Comparison of ENCODE assay signal across 8 mouse cellular contexts in genomic region chr7:80024521-80025390, GRCm38 (mm10). TPM values are rescaled to one million over a fixed set of nuclear protein-coding genes. Genes with fewer than 3 reads are reported as not detected.
A peak's percentile ranks its signal among the peaks of the same experiment; 100 is the strongest.
DNase-seq lines count a peak whose midpoint lies in the region; ATAC-seq and TF ChIP-seq lines count a peak whose summit lies in the region.

Gene Zfp710, plus strand, starts transcription at chr7:80024814.

- H3K79me2 ChIP-seq in CH12.LX (replicated peaks; ENCODE audit: control insufficient read depth, extremely low read depth, insufficient read depth, poor library complexity, severe bottlenecking): peaks cover 29% of the 10 kb centered on the region

- peak within 1 kb of the TSS; percentile 100 for H3K9ac ChIP-seq in CH12.LX (ENCODE audit: insufficient read depth, low read depth)
- H3K9ac ChIP-seq in forebrain, embryonic 13.5 days: peak within 1 kb of the TSS; percentile 93
- H3K9ac ChIP-seq in heart, embryonic 16.5 days (ENCODE audit: low read length): peak within 1 kb of the TSS; percentile 95
- peak within 1 kb of the TSS; percentile 94 for H3K9ac ChIP-seq in neural tube, embryonic 13.5 days

- no peaks in the 10 kb centered on the region for H3K27me3 ChIP-seq in CH12.LX (replicated peaks)
- H3K27me3 ChIP-seq in forebrain, embryonic 13.5 days: no peaks in the 10 kb centered on the region
- H3K27me3 ChIP-seq in heart, embryonic 16.5 days (ENCODE audit: control insufficient read depth, insufficient read depth, low read length): no peaks in the 10 kb centered on the region
- no peaks in the 10 kb centered on the region for H3K27me3 ChIP-seq in neural tube, embryonic 13.5 days

- WGBS in forebrain, embryonic 13.5 days: under 1% methylated on average over 42 of the region's 42 CpGs
- WGBS in heart, embryonic 16.5 days: 2% methylated on average over 42 of the region's 42 CpGs
- 2% methylated on average over 38 of the region's 42 CpGs for WGBS in neural tube, embryonic 13.5 days

- in situ Hi-C loops in CH12.LX (cut with MboI; ENCODE audit: low pct_ligation_motif_present, low pct_unique_long_range_greater_than_20kb, low sequenced_read_pairs): loop anchor here (25.0 kb wide), 1 partner anchor 238 kb away; the partner anchor contains the start of genes Ngrn and Vps33b

- peak; percentile 35 for TF ChIP-seq RAD21 in CH12.LX (IDR thresholded peaks at IDR 0.05; ENCODE audit: low read depth, low read length)

- dilution Hi-C loops in CH12.LX (cut with MboI; ENCODE audit: extremely low pct_ligation_motif_present, extremely low pct_unique_long_range_greater_than_20kb, low sequenced_read_pairs): no loop called here

- TF ChIP-seq EP300 in CH12.LX (IDR thresholded peaks at IDR 0.05; ENCODE audit: low read length): no peak

- no peaks in the 10 kb centered on the region for H3K9me3 ChIP-seq in CH12.LX (replicated peaks; ENCODE audit: low read length)
- no peaks in the 10 kb centered on the region for H3K9me3 ChIP-seq in forebrain, embryonic 13.5 days (replicated peaks)
- no peaks in the 10 kb centered on the region for H3K9me3 ChIP-seq in heart, embryonic 16.5 days (replicated peaks; ENCODE audit: control insufficient read depth, low read length)
- H3K9me3 ChIP-seq in neural tube, embryonic 13.5 days: no peaks in the 10 kb centered on the region

- TF ChIP-seq CTCF in CH12.LX (conservative IDR thresholded peaks at IDR 0.05 in 1 of 2, IDR thresholded peaks at IDR 0.05 in 1 of 2; ENCODE audit: low read depth in 2 of 2, low read length in 2 of 2): peak in 1 of 2 experiments; percentile 51; a peak in 2 of 4 replicates

- peak; percentile 87 for ATAC-seq in forebrain, embryonic 13.5 days
- peak; percentile 85 for ATAC-seq in heart, embryonic 16.5 days (replicated peaks; ENCODE audit: extremely low read depth, insufficient read depth, low FRiP score)
- ATAC-seq in neural tube, embryonic 13.5 days (ENCODE audit: low read depth): peak; percentile 72

- peak within 1 kb of the TSS; percentile 75 for H3K27ac ChIP-seq in CH12.LX (ENCODE audit: insufficient read depth, low read depth)
- H3K27ac ChIP-seq in brown adipose tissue, adult 24 weeks (replicated peaks; ENCODE audit: low read depth, low read length): peak within 1 kb of the TSS; percentile 95
- peak within 1 kb of the TSS; percentile 97 for H3K27ac ChIP-seq in forebrain, embryonic 13.5 days
- H3K27ac ChIP-seq in heart, embryonic 16.5 days (ENCODE audit: low read length): peak within 1 kb of the TSS; percentile 97
- peak within 1 kb of the TSS; percentile 98 for H3K27ac ChIP-seq in neural tube, embryonic 13.5 days (replicated peaks)

- peaks cover 0 to 1% of the 10 kb centered on the region in 2 experiments for H3K36me3 ChIP-seq in CH12.LX (replicated peaks in 1 of 2; ENCODE audit: control insufficient read depth in 1 of 2, insufficient read depth in 1 of 2, low read length in 1 of 2)
- no peaks in the 10 kb centered on the region for H3K36me3 ChIP-seq in forebrain, embryonic 13.5 days (ENCODE audit: poor library complexity, severe bottlenecking)
- no peaks in the 10 kb centered on the region for H3K36me3 ChIP-seq in heart, embryonic 16.5 days (ENCODE audit: control insufficient read depth, insufficient read depth)
- H3K36me3 ChIP-seq in neural tube, embryonic 13.5 days: no peaks in the 10 kb centered on the region

- H3K4me3 ChIP-seq in CH12.LX (replicated peaks in 1 of 3; ENCODE audit: low read depth in 2 of 3, low read length in 2 of 3, poor library complexity in 1 of 3): peak within 1 kb of the TSS; percentile 50 to 99 (median 60)
- H3K4me3 ChIP-seq in brown adipose tissue, adult 24 weeks (ENCODE audit: insufficient read depth, low read depth, low read length): peak within 1 kb of the TSS; percentile 89
- H3K4me3 ChIP-seq in forebrain, embryonic 13.5 days: peak within 1 kb of the TSS; percentile 82
- H3K4me3 ChIP-seq in heart, embryonic 16.5 days (ENCODE audit: low read length): peak within 1 kb of the TSS; percentile 71
- H3K4me3 ChIP-seq in neural tube, embryonic 13.5 days: peak within 1 kb of the TSS; percentile 87

- peaks cover 0 to 31% of the 10 kb centered on the region in 2 experiments; a peak in 2 of 4 replicates for H3K4me1 ChIP-seq in CH12.LX (ENCODE audit: control insufficient read depth in 1 of 2, insufficient read depth in 2 of 2)
- H3K4me1 ChIP-seq in brown adipose tissue, adult 24 weeks (ENCODE audit: control insufficient read depth, insufficient read depth, insufficient read length, low read length): peaks cover 13% of the 10 kb centered on the region
- H3K4me1 ChIP-seq in forebrain, embryonic 13.5 days: peaks cover 38% of the 10 kb centered on the region
- H3K4me1 ChIP-seq in heart, embryonic 16.5 days (ENCODE audit: control insufficient read depth, insufficient read depth, low read length): peaks cover 25% of the 10 kb centered on the region
- peaks cover 43% of the 10 kb centered on the region for H3K4me1 ChIP-seq in neural tube, embryonic 13.5 days (replicated peaks)

- peak within 1 kb of the TSS; percentile 74 for H3K4me2 ChIP-seq in CH12.LX (ENCODE audit: insufficient read depth, low read depth, poor library complexity, severe bottlenecking)
- H3K4me2 ChIP-seq in forebrain, embryonic 13.5 days: peak within 1 kb of the TSS; percentile 89
- H3K4me2 ChIP-seq in heart, embryonic 16.5 days (ENCODE audit: low read depth, low read length): peak within 1 kb of the TSS; percentile 100
- peak within 1 kb of the TSS; percentile 96 for H3K4me2 ChIP-seq in neural tube, embryonic 13.5 days

- TF ChIP-seq POLR2A in CH12.LX (IDR thresholded peaks at IDR 0.05; ENCODE audit: low read depth, low read length): peak; percentile 62

- peak; percentile 49 for DNase-seq in CH12.LX (ENCODE audit: extremely low read depth)
- peak; percentile 94 for DNase-seq in kidney, postnatal 36 days
- DNase-seq in lung, adult 18-20 months: peak; percentile 93 to 95
- DNase-seq in testis, postnatal 10 days (ENCODE audit: low spot score): peak; percentile 83

TF ChIP-seq in CH12.LX, 34 proteins besides CTCF, POLR2A, EP300 and RAD21:
- TF ChIP-seq NRF1 (IDR thresholded peaks at IDR 0.05; ENCODE audit: low read depth, low read length): peak; percentile 80
- TF ChIP-seq TCF12 (IDR thresholded peaks at IDR 0.05; ENCODE audit: low read depth, low read length): peak; percentile 44; the same call in 1 of the 2 replicates
- peak; percentile 95 for TF ChIP-seq UBTF (IDR thresholded peaks at IDR 0.05; ENCODE audit: low read depth, low read length)
- peak; percentile 63 for TF ChIP-seq BHLHE40 (IDR thresholded peaks at IDR 0.05; ENCODE audit: low read depth, low read length)
- no peak for TF ChIP-seq MYC (IDR thresholded peaks at IDR 0.05; ENCODE audit: low read depth, low read length)
- 0 out of 2 replicates have a peak, but pooled peaks have one; percentile 18 for TF ChIP-seq SIN3A (IDR thresholded peaks at IDR 0.05; ENCODE audit: low read length)
- TF ChIP-seq RCOR1 (conservative IDR thresholded peaks at IDR 0.05; ENCODE audit: low read depth, low read length): no peak
- TF ChIP-seq SMC3 (IDR thresholded peaks at IDR 0.05; ENCODE audit: low read depth, low read length): peak; percentile 45
TF ChIP-seq in CH12.LX: peak in this region for 6.

RNA-seq across cellular contexts. Expression of gene Zfp710, which starts in this region (rescaled TPM):
- total RNA-seq in CH12.LX (2012; rRNA removed) (16.2 and 16.3 TPM in 2 replicates), CH12.LX (2014; rRNA removed) (6.1 and 7.6 TPM in 2 replicates)
- 12.1 and 14.4 TPM in 2 replicates for polyA plus RNA-seq in CH12.LX (2012; ENCODE audit: insufficient read length, low read depth)
- 6.4 and 7.7 TPM in 2 replicates for polyA plus RNA-seq in brown adipose tissue, adult 24 weeks (2012; ENCODE audit: insufficient read depth, insufficient read length, missing spikeins)
- 20.6 and 23.1 TPM in 2 replicates for polyA plus RNA-seq in forebrain, embryonic 13.5 days (2015; fragmentation: Nextera tagmentation; extraction: Ambion mirVana)
- 12.4 and 12.6 TPM in 2 replicates for polyA plus RNA-seq in heart, embryonic 16.5 days (2015; fragmentation: Nextera tagmentation; extraction: Ambion mirVana)
- 15.0 and 18.9 TPM in 2 replicates for polyA plus RNA-seq in neural tube, embryonic 13.5 days (2015; fragmentation: Nextera tagmentation; extraction: Ambion mirVana)

Comparison
In these comparisons a context has a peak if more than half of its experiments do, and no peak if none do; other contexts are left out.
1. Peak in every context shown above with its lines: DNase-seq, ATAC-seq, H3K4me3 ChIP-seq and H3K27ac ChIP-seq.